Mouse (Mus musculus): ENCODE measurements around the gene Akirin1. TPM values are rescaled to one million over a fixed set of nuclear protein-coding genes. Genes with fewer than 3 reads are reported as not detected.

The Akirin1 gene
- polyA plus RNA-seq, 1 experiment, result 13.1 TPM

GRCm38 (mm10) chr4:123685046-123685445 is 65.1 kb downstream of the Akirin1 start:
- Histone ChIP-seq H3K4me3 (replicated peaks; ENCODE audit: control insufficient read depth, low read depth, low read length) (no peak overlapping the region), H3K27ac (ENCODE audit: control insufficient read depth, insufficient read depth, low read depth, low read length, poor library complexity) (no peak overlapping the region), H3K4me1 (ENCODE audit: control insufficient read depth, insufficient read depth, low read length) (no peaks in the 10 kb centered on the region)
- no peak for TF ChIP-seq POLR2A (IDR thresholded peaks at IDR 0.05; ENCODE audit: borderline replicate concordance, control insufficient read depth, low read depth, low read length)
- TF ChIP-seq CTCF (IDR thresholded peaks at IDR 0.05; ENCODE audit: control insufficient read depth, insufficient read depth, low read length), result no peak
- WGBS, result 83% methylated on average over 7 of the region's 7 CpGs

Other genes starting within 250 kb of the Akirin1 start
- 64.6 and 124 TPM in 2 replicates for gene Macf1, start 66.0 kb downstream of the Akirin1 start, polyA plus RNA-seq (2011; ENCODE audit: insufficient read depth, insufficient read length, low replicate concordance, missing spikeins)
- 79.0 and 95.2 TPM in 2 replicates for gene Ndufs5, start 32.1 kb downstream of the Akirin1 start, polyA plus RNA-seq (2011; ENCODE audit: insufficient read depth, insufficient read length, low replicate concordance, missing spikeins)
- gene Rhbdl2, start 37.5 kb upstream of the Akirin1 start, polyA plus RNA-seq (2011; ENCODE audit: insufficient read depth, insufficient read length, low replicate concordance, missing spikeins), result 3.8 TPM in 1 of 2 replicates, not detected in the other
- gene 4933427I04Rik, start 109.3 kb upstream of the Akirin1 start, polyA plus RNA-seq (2011; ENCODE audit: insufficient read depth, insufficient read length, low replicate concordance, missing spikeins), result not detected in 2 replicates
- 12.9 and 35.6 TPM in 2 replicates for gene Mycbp, start 154.5 kb upstream of the Akirin1 start, polyA plus RNA-seq (2011; ENCODE audit: insufficient read depth, insufficient read length, low replicate concordance, missing spikeins)
- 14.7 and 31.2 TPM in 2 replicates for gene Rragc, start 167.1 kb upstream of the Akirin1 start, polyA plus RNA-seq (2011; ENCODE audit: insufficient read depth, insufficient read length, low replicate concordance, missing spikeins)
- not detected in 2 replicates for gene 4930535I16Rik, start 167.7 kb upstream of the Akirin1 start, polyA plus RNA-seq (2011; ENCODE audit: insufficient read depth, insufficient read length, low replicate concordance, missing spikeins)